21 mouse cellular contexts compared by ENCODE assay signal in the genomic region with DNA sequence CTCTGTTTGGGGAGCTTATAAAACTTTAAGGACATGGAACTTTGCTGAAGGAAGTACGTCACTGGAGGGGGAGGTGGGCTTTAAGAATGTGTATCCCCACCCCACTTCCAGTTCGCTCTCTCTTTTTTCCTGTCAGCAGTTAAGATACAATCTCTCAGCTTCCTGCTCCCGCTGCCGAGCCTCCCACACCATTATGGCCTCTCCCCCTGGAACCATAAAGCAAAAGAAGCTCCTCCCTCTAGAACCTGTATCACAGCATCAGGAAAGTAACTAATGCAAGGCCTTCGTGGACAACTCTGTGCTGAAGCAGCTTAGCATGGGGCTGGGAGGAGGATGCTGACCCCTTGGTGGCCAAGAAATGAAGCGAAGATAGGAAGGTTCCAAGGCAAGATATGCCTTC.
A peak's percentile ranks its signal among the peaks of the same experiment; 100 is the strongest.
DNase-seq lines count a peak whose midpoint lies in the region; ATAC-seq and TF ChIP-seq lines count a peak whose summit lies in the region.
"Had no signal": no experiment of that assay in that cellular context is flagged by ENCODE, and none has a peak within 500 bp of the region (broad histone marks: within the 10 kb centered on the region; RNA-seq: fewer than 3 reads in every experiment).

No protein-coding gene starts in this region.

- no peak overlapping the region for H3K4me3 ChIP-seq in limb, embryonic 15.5 days
- no peak overlapping the region for H3K4me3 ChIP-seq in limb, embryonic 10.5 days
- H3K4me3 ChIP-seq in MEL (ENCODE audit: control insufficient read depth in 1 of 2, insufficient read depth in 1 of 2, low read depth in 2 of 2, low read length in 2 of 2), result no peak overlapping the region
- no peak overlapping the region for H3K4me3 ChIP-seq in intestine, postnatal 0 days (ENCODE audit: low read depth, low read length)
- no peak overlapping the region for H3K4me3 ChIP-seq in liver, postnatal 0 days (ENCODE audit: low read depth, low read length)
- H3K4me3 ChIP-seq in embryonic facial prominence, embryonic 10.5 days, result no peak overlapping the region
- H3K4me3 ChIP-seq: heart, embryonic 10.5 days; hindbrain, embryonic 12.5 days had no signal

- peak overlapping the region; percentile 47; the same call in 1 of the 2 replicates for H3K27ac ChIP-seq in limb, embryonic 15.5 days
- H3K27ac ChIP-seq in limb, embryonic 10.5 days, result no peak overlapping the region
- H3K27ac ChIP-seq in MEL (ENCODE audit: control insufficient read depth, low read depth, low read length), result peak overlapping the region; percentile 38
- H3K27ac ChIP-seq in intestine, postnatal 0 days (ENCODE audit: low read depth, low read length), result 0 out of 2 replicates have a peak overlapping the region, but pooled peaks have one; percentile 21
- no peak overlapping the region for H3K27ac ChIP-seq in liver, postnatal 0 days (ENCODE audit: low read depth)
- H3K27ac ChIP-seq in embryonic facial prominence, embryonic 10.5 days (replicated peaks), result no peak overlapping the region
- H3K27ac ChIP-seq: heart, embryonic 10.5 days; hindbrain, embryonic 12.5 days had no signal

- no peak overlapping the region for H3K4me2 ChIP-seq in limb, embryonic 15.5 days
- 0 out of 2 replicates have a peak overlapping the region, but pooled peaks have one; percentile 13 for H3K4me2 ChIP-seq in intestine, postnatal 0 days (replicated peaks; ENCODE audit: low read depth)
- peak overlapping the region; percentile 1; the same call in 1 of the 2 replicates for H3K4me2 ChIP-seq in liver, postnatal 0 days (ENCODE audit: low read depth, low read length)
- H3K4me2 ChIP-seq: hindbrain, embryonic 12.5 days had no signal

- TF ChIP-seq CTCF in MEL (IDR thresholded peaks at IDR 0.05 in 2 of 3, conservative IDR thresholded peaks at IDR 0.05 in 1 of 3; ENCODE audit: control insufficient read depth in 1 of 3, insufficient read depth in 1 of 3, low read depth in 2 of 3, low read length in 3 of 3, poor library complexity in 1 of 3, severe bottlenecking in 1 of 3), result no peak
- no peak for TF ChIP-seq CTCF in intestine, postnatal 0 days (IDR thresholded peaks at IDR 0.05; ENCODE audit: low read depth)
- TF ChIP-seq CTCF in liver, postnatal 0 days (IDR thresholded peaks at IDR 0.05; ENCODE audit: low read depth), result no peak

- TF ChIP-seq EP300 in MEL (IDR thresholded peaks at IDR 0.05; ENCODE audit: low read depth in 1 of 2, low read length in 2 of 2), result no peak
- TF ChIP-seq EP300 in liver, postnatal 0 days (IDR thresholded peaks at IDR 0.05; ENCODE audit: low read depth), result no peak

- no peaks in the 10 kb centered on the region for H3K36me3 ChIP-seq in limb, embryonic 15.5 days
- no peaks in the 10 kb centered on the region for H3K36me3 ChIP-seq in limb, embryonic 10.5 days
- peaks cover 0 to 27% of the 10 kb centered on the region in 2 experiments; a peak in 2 of 4 replicates for H3K36me3 ChIP-seq in MEL (ENCODE audit: control insufficient read depth in 1 of 2, insufficient read depth in 2 of 2, low read length in 2 of 2)
- no peaks in the 10 kb centered on the region for H3K36me3 ChIP-seq in intestine, postnatal 0 days (ENCODE audit: control insufficient read depth, insufficient read depth)
- H3K36me3 ChIP-seq in liver, postnatal 0 days (replicated peaks; ENCODE audit: insufficient read depth, low read length), result no peaks in the 10 kb centered on the region
- no peaks in the 10 kb centered on the region for H3K36me3 ChIP-seq in embryonic facial prominence, embryonic 10.5 days (replicated peaks)
- H3K36me3 ChIP-seq: heart, embryonic 10.5 days; hindbrain, embryonic 12.5 days had no signal

- H3K4me1 ChIP-seq in limb, embryonic 15.5 days, result no peaks in the 10 kb centered on the region
- peaks cover 2% of the 10 kb centered on the region; the same call in 1 of the 2 replicates for H3K4me1 ChIP-seq in limb, embryonic 10.5 days
- peaks cover 9 to 37% of the 10 kb centered on the region in 2 experiments for H3K4me1 ChIP-seq in MEL (ENCODE audit: control insufficient read depth in 1 of 2, insufficient read depth in 2 of 2, low read length in 2 of 2)
- H3K4me1 ChIP-seq in intestine, postnatal 0 days (replicated peaks; ENCODE audit: control insufficient read depth, insufficient read depth, low read length), result peaks cover 6% of the 10 kb centered on the region; the same call in 1 of the 2 replicates
- H3K4me1 ChIP-seq in liver, postnatal 0 days (ENCODE audit: insufficient read depth), result peaks cover 16% of the 10 kb centered on the region
- H3K4me1 ChIP-seq in embryonic facial prominence, embryonic 10.5 days, result no peaks in the 10 kb centered on the region
- H3K4me1 ChIP-seq: hindbrain, embryonic 12.5 days had no signal

- DNase-seq in limb, embryonic 10.5 days (ENCODE audit: low spot score), result no peak
- DNase-seq in MEL (ENCODE audit: low read depth, low spot score), result peak; percentile 18
- DNase-seq in liver, postnatal 0 days, result no peak
- DNase-seq in adrenal gland, postnatal 4 days (ENCODE audit: low spot score in 2 of 2), result no peak
- no peak for DNase-seq in embryonic facial prominence, embryonic 10.5 days (ENCODE audit: low spot score)
- no peak for DNase-seq in heart, adult 9 months (ENCODE audit: low spot score in 2 of 2)
- DNase-seq: adrenal gland, postnatal 14 days; cerebellum, adult 18-20 months; cerebellum, adult 9-11 months; cerebellum, postnatal 36 days; gastrocnemius, postnatal 36 days; heart, adult 11 months; heart, postnatal 10 days; heart, postnatal 4 days had no signal

- 59% methylated on average over 6 of the region's 6 CpGs for WGBS in limb, embryonic 15.5 days
- WGBS in limb, embryonic 10.5 days, result 67% methylated on average over 6 of the region's 6 CpGs
- 43% methylated on average over 6 of the region's 6 CpGs for WGBS in intestine, postnatal 0 days
- WGBS in liver, postnatal 0 days (ENCODE audit: insufficient replicate concordance), result 69% methylated on average over 6 of the region's 6 CpGs
- 77% methylated on average over 6 of the region's 6 CpGs for WGBS in embryonic facial prominence, embryonic 10.5 days

- no peak overlapping the region for H3K9ac ChIP-seq in limb, embryonic 15.5 days
- no peak overlapping the region for H3K9ac ChIP-seq in MEL (ENCODE audit: control insufficient read depth, low read depth, low read length, poor library complexity, severe bottlenecking)
- H3K9ac ChIP-seq in intestine, postnatal 0 days (ENCODE audit: low read depth, low read length), result no peak overlapping the region
- H3K9ac ChIP-seq in liver, postnatal 0 days (replicated peaks), result no peak overlapping the region
- H3K9ac ChIP-seq: hindbrain, embryonic 12.5 days had no signal

- no peak for TF ChIP-seq POLR2A in MEL (IDR thresholded peaks at IDR 0.05; ENCODE audit: control insufficient read depth in 1 of 2, insufficient read depth in 1 of 2, low read depth in 1 of 2, low read length in 2 of 2, poor library complexity in 1 of 2)

- no peaks in the 10 kb centered on the region for H3K27me3 ChIP-seq in limb, embryonic 15.5 days
- H3K27me3 ChIP-seq in limb, embryonic 10.5 days (ENCODE audit: low read depth, poor library complexity, severe bottlenecking), result no peaks in the 10 kb centered on the region
- H3K27me3 ChIP-seq in MEL (ENCODE audit: control insufficient read depth in 1 of 2, insufficient read depth in 2 of 2, low read length in 2 of 2), result no peaks in the 10 kb centered on the region
- H3K27me3 ChIP-seq in intestine, postnatal 0 days (replicated peaks; ENCODE audit: control insufficient read depth, insufficient read depth, low read length), result no peaks in the 10 kb centered on the region
- H3K27me3 ChIP-seq in liver, postnatal 0 days (ENCODE audit: insufficient read depth, low read length), result no peaks in the 10 kb centered on the region
- no peaks in the 10 kb centered on the region for H3K27me3 ChIP-seq in embryonic facial prominence, embryonic 10.5 days (replicated peaks; ENCODE audit: low read depth, poor library complexity, severe bottlenecking)
- H3K27me3 ChIP-seq: hindbrain, embryonic 12.5 days; Patski had no signal

- no peaks in the 10 kb centered on the region for H3K79me2 ChIP-seq in MEL (ENCODE audit: control insufficient read depth, insufficient read depth, low read length, poor library complexity)

- ATAC-seq in limb, embryonic 15.5 days (ENCODE audit: insufficient number of reproducible peaks, low FRiP score, low TSS enrichment, low read depth), result no peak
- peak; percentile 59 for ATAC-seq in intestine, postnatal 0 days
- no peak for ATAC-seq in liver, postnatal 0 days
- ATAC-seq: activated CD4-positive, CD25-positive, alpha-beta regulatory T cell, adult 4 months; forebrain, embryonic 14.5 days; Patski had no signal

- TF ChIP-seq RAD21 in MEL (IDR thresholded peaks at IDR 0.05; ENCODE audit: low read depth, low read length), result no peak

- H3K9me3 ChIP-seq in limb, embryonic 15.5 days, result no peaks in the 10 kb centered on the region
- no peaks in the 10 kb centered on the region for H3K9me3 ChIP-seq in limb, embryonic 10.5 days (replicated peaks)
- no peaks in the 10 kb centered on the region for H3K9me3 ChIP-seq in MEL (replicated peaks; ENCODE audit: insufficient read depth, low read length)
- H3K9me3 ChIP-seq in intestine, postnatal 0 days (ENCODE audit: control insufficient read depth), result no peaks in the 10 kb centered on the region
- no peaks in the 10 kb centered on the region for H3K9me3 ChIP-seq in liver, postnatal 0 days (ENCODE audit: low read length)
- H3K9me3 ChIP-seq in embryonic facial prominence, embryonic 10.5 days, result no peaks in the 10 kb centered on the region
- H3K9me3 ChIP-seq: heart, embryonic 10.5 days; hindbrain, embryonic 12.5 days had no signal

TF ChIP-seq in MEL, 35 proteins besides CTCF, POLR2A, EP300 and RAD21:
- TF ChIP-seq ZC3H11A (IDR thresholded peaks at IDR 0.05; ENCODE audit: low read depth, low read length) (no peak), MAFK (IDR thresholded peaks at IDR 0.05; ENCODE audit: borderline replicate concordance, low read depth, low read length) (no peak), USF1 (IDR thresholded peaks at IDR 0.05; ENCODE audit: low read depth, low read length) (no peak), MEF2A (IDR thresholded peaks at IDR 0.05; ENCODE audit: extremely low read depth, insufficient replicate concordance, low read depth, low read length, poor library complexity, severe bottlenecking) (no peak), TAL1 (IDR thresholded peaks at IDR 0.05; ENCODE audit: low read length) (no peak), JUND (IDR thresholded peaks at IDR 0.05; ENCODE audit: low read depth, low read length) (no peak), TCF12 (IDR thresholded peaks at IDR 0.05; ENCODE audit: low read depth, low read length) (no peak), RCOR1 (IDR thresholded peaks at IDR 0.05; ENCODE audit: low read depth, low read length) (no peak), USF2 (IDR thresholded peaks at IDR 0.05; ENCODE audit: borderline replicate concordance in 1 of 2, insufficient read depth in 1 of 2, low read depth in 1 of 2, low read length in 2 of 2) (no peak), KAT2A (conservative IDR thresholded peaks at IDR 0.05; ENCODE audit: low read depth, low read length) (no peak), E2F4 (IDR thresholded peaks at IDR 0.05; ENCODE audit: borderline replicate concordance, low read depth, low read length) (no peak), MAX (IDR thresholded peaks at IDR 0.05; ENCODE audit: low read length) (no peak), CHD2 (IDR thresholded peaks at IDR 0.05; ENCODE audit: low read length) (no peak), MYC (IDR thresholded peaks at IDR 0.05; ENCODE audit: low read depth, low read length) (no peak)

Comparison
In these comparisons a context has a peak if more than half of its experiments do, and no peak if none do; other contexts are left out.
1. H3K27ac ChIP-seq: peak in limb, embryonic 15.5 days (single experiment), MEL (single experiment) and intestine, postnatal 0 days (single experiment); none in limb, embryonic 10.5 days (single experiment), liver, postnatal 0 days (single experiment) and embryonic facial prominence, embryonic 10.5 days (single experiment).